Mouse (Mus musculus) intestine, embryonic 14.5 days (tissue): Measurements from ENCODE around the gene Trhde. TPM values are rescaled to one million over a fixed set of nuclear protein-coding genes. Genes with fewer than 3 reads are reported as not detected.

Experiments used
- ATAC-seq: fragments of 200-750 bp; cut with Nextera tagmentation; replicated peaks from 2 replicates; pipeline ENCODE4 v1.8.0; 2017; ENCODE audit warnings: low read depth, moderate number of reproducible peaks, moderate TSS enrichment, moderate library complexity; ENCODE audit not compliant: low FRiP score, low TSS enrichment
- DNase-seq: peaks from one replicate; pipeline ENCODE4 v3.0.0-alpha.2; 2018; ENCODE audit warnings: low spot score
- H3K27ac ChIP-seq: fragments of 300-500 bp; sonication (generic); 2 replicates; pipeline ENCODE4 v1.5.1; 2014; ENCODE audit warnings: low read depth, mild to moderate bottlenecking, control low read depth
- H3K27me3 ChIP-seq: fragments of 300-500 bp; sonication (generic); replicated peaks from 2 replicates; pipeline ENCODE4 v1.6.1; 2014; ENCODE audit warnings: low read length, control low read depth; ENCODE audit not compliant: control insufficient read depth, insufficient read depth
- H3K36me3 ChIP-seq: fragments of 300-500 bp; sonication (generic); 2 replicates; pipeline ENCODE4 v1.6.1; 2014; ENCODE audit warnings: low read length, control low read depth; ENCODE audit not compliant: control insufficient read depth, insufficient read depth
- H3K4me1 ChIP-seq: fragments of 300-500 bp; sonication (generic); replicated peaks from 2 replicates; pipeline ENCODE4 v1.6.1; 2014; ENCODE audit warnings: low read length, control low read depth, mixed read lengths; ENCODE audit not compliant: control insufficient read depth, insufficient read depth
- H3K4me2 ChIP-seq: fragments of 300-500 bp; sonication (generic); 2 replicates; pipeline ENCODE4 v1.6.1; 2014; ENCODE audit warnings: low read length
- H3K4me3 ChIP-seq: fragments of 300-500 bp; sonication (generic); 2 replicates; pipeline ENCODE4 v1.5.1; 2014; ENCODE audit warnings: low read depth, low read length, control low read depth, mixed read lengths
- H3K9ac ChIP-seq: fragments of 300-500 bp; sonication (generic); 2 replicates; pipeline ENCODE4 v1.6.1; 2014; ENCODE audit warnings: mild to moderate bottlenecking, low read length
- H3K9me3 ChIP-seq: fragments of 300-500 bp; sonication (generic); 2 replicates; pipeline ENCODE4 v1.6.1; 2016; ENCODE audit warnings: low read length, control low read depth; ENCODE audit not compliant: control insufficient read depth
- WGBS: fragments of 180-500 bp; shearing (Covaris S2); extraction: QIAGEN DNeasy Blood & Tissue Kit; methylation state at CpG from one replicate; pipeline ENCODE4 v1.1.7; 2014; 5-methylcytosine and 5-hydroxymethylcytosine counted together
- polyA plus RNA-seq: library from polyadenylated mRNA; unstranded; fragments of >200 nt; fragmentation: Nextera tagmentation; extraction: Ambion mirVana; gene quantifications from 2 replicates; pipeline ENCODE4 v1.2.1, GENCODE M21; 2014

The Trhde gene
- polyA plus RNA-seq, 1 experiment from 2014 or later: 0.49 TPM

GRCm38 (mm10) chr10:114415717-114416116, 386.4 kb downstream of the Trhde start:
- H3K9ac ChIP-seq: no peak overlapping the region
- DNase-seq (no peak), ATAC-seq (no peak)
- no peaks in the 10 kb centered on the region for H3K4me1 ChIP-seq
- no peak overlapping the region for H3K4me2 ChIP-seq
- H3K36me3 ChIP-seq: no peaks in the 10 kb centered on the region
- WGBS: 80% methylated on average over 2 of the region's 2 CpGs
- H3K4me3 ChIP-seq: no peak overlapping the region
- no peak overlapping the region for H3K27ac ChIP-seq
- H3K27me3 ChIP-seq: no peaks in the 10 kb centered on the region
- H3K9me3 ChIP-seq: no peaks in the 10 kb centered on the region

- ATAC-seq (no peak), DNase-seq (no peak)
- H3K36me3 ChIP-seq: no peaks in the 10 kb centered on the region
- no peak overlapping the region for H3K4me2 ChIP-seq
- H3K27ac ChIP-seq: no peak overlapping the region
- WGBS: 62% methylated on average over 7 of the region's 7 CpGs
- H3K4me3 ChIP-seq: no peak overlapping the region
- H3K9ac ChIP-seq: no peak overlapping the region
- H3K27me3 ChIP-seq: no peaks in the 10 kb centered on the region
- no peaks in the 10 kb centered on the region for H3K9me3 ChIP-seq
- H3K4me1 ChIP-seq: no peaks in the 10 kb centered on the region
These were observed 396.8 kb downstream of the Trhde start for GRCm38 (mm10) chr10:114405260-114405659.

GRCm38 (mm10) chr10:114403795-114404194, 398.3 kb downstream of the Trhde start:
- Histone ChIP-seq H3K9ac (no peak overlapping the region), H3K4me1 (no peaks in the 10 kb centered on the region), H3K36me3 (no peaks in the 10 kb centered on the region), H3K9me3 (no peaks in the 10 kb centered on the region), H3K4me3 (no peak overlapping the region), H3K27ac (no peak overlapping the region), H3K27me3 (no peaks in the 10 kb centered on the region), H3K4me2 (no peak overlapping the region)
- no peak for DNase-seq
- 65% methylated on average over 2 of the region's 2 CpGs for WGBS
- no peak for ATAC-seq

- Histone ChIP-seq H3K27me3 (no peaks in the 10 kb centered on the region), H3K4me3 (no peak overlapping the region), H3K9me3 (no peaks in the 10 kb centered on the region), H3K9ac (no peak overlapping the region), H3K36me3 (no peaks in the 10 kb centered on the region), H3K4me2 (no peak overlapping the region), H3K4me1 (no peaks in the 10 kb centered on the region), H3K27ac (no peak overlapping the region)
- 77% methylated on average over 3 of the region's 3 CpGs for WGBS
- ATAC-seq (no peak), DNase-seq (no peak)
These were observed 431.3 kb downstream of the Trhde start for GRCm38 (mm10) chr10:114370804-114371203.

- no peaks in the 10 kb centered on the region for H3K4me1 ChIP-seq
- no peak overlapping the region for H3K4me3 ChIP-seq
- no peak overlapping the region for H3K4me2 ChIP-seq
- no peaks in the 10 kb centered on the region for H3K9me3 ChIP-seq
- no peaks in the 10 kb centered on the region for H3K27me3 ChIP-seq
- no peaks in the 10 kb centered on the region for H3K36me3 ChIP-seq
- DNase-seq (no peak), ATAC-seq (no peak)
- H3K27ac ChIP-seq: no peak overlapping the region
- H3K9ac ChIP-seq: no peak overlapping the region
- 82% methylated on average over 6 of the region's 6 CpGs for WGBS
These were observed 438.7 kb downstream of the Trhde start for GRCm38 (mm10) chr10:114363442-114363841.

- Histone ChIP-seq H3K4me2 (no peak overlapping the region), H3K9me3 (no peaks in the 10 kb centered on the region), H3K4me1 (no peaks in the 10 kb centered on the region), H3K36me3 (no peaks in the 10 kb centered on the region), H3K4me3 (no peak overlapping the region), H3K27ac (no peak overlapping the region), H3K9ac (no peak overlapping the region), H3K27me3 (no peaks in the 10 kb centered on the region)
- ATAC-seq (no peak), DNase-seq (no peak)
- WGBS: 52% methylated on average over 2 of the region's 2 CpGs
These were observed 439.5 kb downstream of the Trhde start for GRCm38 (mm10) chr10:114362631-114363030.
